Mouse (Mus musculus) heart, adult 8-10 months (tissue): Measurements from ENCODE around the gene Rtn4. TPM values are rescaled to one million over a fixed set of nuclear protein-coding genes. Genes with fewer than 3 reads are reported as not detected.
"Not testable (repeated sequence)": the region's sequence is repeated elsewhere in the genome, so short reads cannot be mapped to it uniquely, and the experiment has no call there.

Experiments used
- DNase-seq: peaks from one replicate; pipeline ENCODE4 v3.0.0; 2022; ENCODE audit warnings: low spot score
- total RNA-seq, 4 experiments: library from RNA; stranded (reverse); gene quantifications; 2 replicates each; pipeline ENCODE4 v1.2.4; 2022

Gene Rtn4
- total RNA-seq, 4 experiments from 2014 or later = 74.8 to 89.2 (median 82.4) TPM

- no peak for DNase-seq
Observed at GRCm38 (mm10) chr11:29714114-29714513, 21.4 kb downstream of the Rtn4 start.

DNA sequence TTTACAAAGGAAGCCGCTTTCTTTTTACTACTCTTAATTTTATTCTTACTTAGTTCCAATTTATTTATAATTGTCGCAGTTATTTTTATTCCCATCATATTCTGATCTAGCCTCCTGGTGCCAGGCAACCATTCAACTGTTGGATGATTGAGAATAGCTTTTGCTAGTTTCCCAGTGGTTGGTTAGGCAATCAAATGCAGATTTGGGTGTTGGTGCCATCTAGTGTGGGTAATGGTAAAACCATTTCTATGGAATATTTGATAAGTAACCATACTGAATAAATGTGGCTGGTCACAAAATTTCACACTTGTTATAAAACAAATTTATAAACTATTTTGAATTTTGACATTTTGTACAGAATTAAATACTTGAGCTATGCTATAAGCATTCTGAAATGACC lies 22.0 kb downstream of the Rtn4 start:
- DNase-seq = peak; percentile 50

DNA sequence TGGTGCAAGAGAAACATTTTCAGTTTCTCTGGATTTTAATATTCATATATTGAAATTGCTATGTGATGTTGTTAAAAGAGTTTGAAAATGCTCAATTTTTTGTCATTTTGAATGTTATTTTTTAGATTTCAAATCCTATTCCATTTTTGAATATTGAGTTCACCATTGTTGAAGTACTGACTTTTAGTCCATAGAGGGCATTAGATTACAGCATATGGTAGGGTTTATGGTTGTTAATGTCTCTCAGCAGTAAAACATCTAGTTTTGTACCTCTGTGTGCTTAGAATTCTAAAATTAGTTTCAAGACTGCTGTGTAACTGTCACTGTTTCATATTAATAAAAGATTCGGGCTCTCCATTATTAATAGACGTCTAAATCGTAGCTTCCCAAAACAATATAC lies 22.8 kb downstream of the Rtn4 start:
- DNase-seq = no peak

- DNase-seq = peak; percentile 16
Observed at GRCm38 (mm10) chr11:29718541-29718940, 25.8 kb downstream of the Rtn4 start.

GRCm38 (mm10) chr11:29719597-29719996 lies 26.9 kb downstream of the Rtn4 start:
- no peak for DNase-seq

GRCm38 (mm10) chr11:29724213-29724612 lies 31.5 kb downstream of the Rtn4 start:
- DNase-seq = no peak

DNA sequence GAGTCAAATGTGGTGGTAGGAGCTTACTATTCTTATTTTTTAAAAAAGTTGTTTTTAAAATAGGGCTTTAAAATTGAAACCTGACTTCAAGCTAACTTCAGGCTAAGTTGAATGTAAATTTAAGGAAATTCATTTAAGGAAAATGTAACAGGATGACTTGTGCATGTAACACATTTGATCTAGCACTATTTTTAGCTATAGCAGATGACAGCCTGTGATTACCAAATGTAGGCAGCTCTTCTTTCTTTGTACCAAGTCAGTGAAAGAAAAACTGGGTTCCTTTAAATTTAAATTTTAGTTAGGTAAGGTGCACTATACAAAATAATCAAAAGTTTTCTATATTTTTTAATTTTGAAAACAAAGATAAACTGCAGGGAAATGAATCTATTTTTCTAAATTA lies 32.4 kb downstream of the Rtn4 start:
- no peak for DNase-seq

- no peak for DNase-seq
Observed at GRCm38 (mm10) chr11:29725610-29726009, 32.9 kb downstream of the Rtn4 start.

DNA sequence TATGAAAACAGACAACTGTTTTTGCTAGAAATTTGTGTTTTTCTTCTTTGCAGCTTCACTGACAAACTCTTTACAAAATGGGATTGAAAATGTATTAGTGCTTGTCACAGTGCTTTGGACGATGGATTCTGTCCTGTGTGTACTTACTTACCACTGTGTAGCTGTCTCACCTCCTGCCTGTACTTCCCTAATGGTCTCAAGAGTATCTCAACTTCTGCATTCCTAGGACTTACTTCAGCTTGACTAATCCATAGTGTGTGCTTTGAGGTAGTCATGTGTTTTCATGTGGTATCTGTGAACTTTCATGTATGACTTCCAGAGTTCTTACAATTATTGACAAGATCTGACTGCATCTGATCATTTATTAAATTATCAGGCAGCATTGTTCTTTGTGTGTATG lies 35.2 kb downstream of the Rtn4 start:
- DNase-seq = no peak

DNA sequence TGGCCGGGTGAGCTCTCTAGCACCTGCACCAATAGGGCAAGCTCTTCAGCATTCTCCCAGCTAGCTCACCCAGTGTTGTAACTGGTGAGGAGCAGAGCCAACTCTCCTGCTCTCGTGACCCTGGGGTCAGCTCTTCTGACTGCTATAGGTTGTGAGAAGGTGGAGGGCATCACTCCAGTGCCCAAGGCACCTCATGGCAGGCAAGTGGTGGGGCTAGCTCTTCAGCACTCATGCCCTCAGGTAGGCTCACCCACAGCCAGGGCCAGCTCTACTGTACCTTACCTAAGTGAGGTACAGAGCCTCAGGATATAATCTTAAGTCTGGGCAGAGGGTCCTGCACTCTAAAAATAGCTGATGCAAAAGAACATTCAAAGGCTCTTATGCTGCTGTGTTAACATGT lies 47.0 kb downstream of the Rtn4 start:
- DNase-seq = no peak

DNA sequence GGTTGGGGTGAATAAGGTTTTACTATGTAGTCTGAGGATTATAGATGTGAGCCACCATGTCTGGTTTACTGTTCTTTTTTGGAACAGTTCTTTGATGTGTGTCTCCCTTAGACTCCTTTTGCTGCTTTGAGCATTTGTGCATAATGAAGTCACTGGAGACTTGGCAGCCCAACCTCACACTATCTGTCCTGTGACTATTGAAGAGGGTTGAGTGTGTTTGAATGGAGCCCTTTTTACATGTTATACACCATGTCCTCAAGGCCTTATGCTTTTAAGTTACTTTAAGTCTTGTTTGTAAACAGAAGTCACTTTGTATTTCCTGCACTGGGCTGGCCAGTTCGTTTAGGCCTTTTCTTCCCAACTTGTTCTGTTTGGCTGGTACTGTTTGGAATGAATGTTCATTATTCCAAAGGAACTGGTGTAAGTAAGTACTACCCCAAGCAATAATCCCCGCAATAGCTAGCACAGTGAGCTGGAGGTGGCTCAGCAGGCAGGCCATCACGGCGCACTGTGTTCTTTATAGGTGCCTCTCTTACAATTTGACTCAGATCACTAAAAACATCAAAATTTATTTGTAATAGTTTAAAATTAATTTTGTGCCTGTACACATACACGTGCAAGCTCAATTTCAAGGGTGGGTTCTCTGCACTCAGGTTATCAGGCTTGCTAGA lies 52.1 kb downstream of the Rtn4 start:
- DNase-seq = no peak

DNA sequence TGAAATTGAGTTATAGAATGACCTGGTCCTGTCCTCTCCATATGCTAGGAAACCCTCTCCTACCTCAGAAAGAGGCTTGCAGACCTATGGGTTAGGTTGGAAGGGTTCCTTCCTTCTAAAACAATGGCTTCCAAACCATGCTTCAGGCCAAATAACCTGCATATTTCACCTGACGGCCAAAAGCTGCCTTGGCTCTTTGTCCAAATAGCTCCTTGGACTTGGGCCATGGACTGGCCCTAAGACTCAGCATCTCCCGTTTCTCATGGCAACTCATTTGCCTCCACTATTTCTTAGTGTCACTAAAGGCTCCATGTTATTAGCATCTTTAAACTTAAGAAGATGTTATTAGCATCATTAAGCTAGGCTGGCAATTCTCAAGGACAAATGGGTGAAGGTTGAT lies 52.8 kb downstream of the Rtn4 start:
- DNase-seq = no peak

GRCm38 (mm10) chr11:29746203-29746602 lies 53.5 kb downstream of the Rtn4 start:
- DNase-seq = no peak

DNA sequence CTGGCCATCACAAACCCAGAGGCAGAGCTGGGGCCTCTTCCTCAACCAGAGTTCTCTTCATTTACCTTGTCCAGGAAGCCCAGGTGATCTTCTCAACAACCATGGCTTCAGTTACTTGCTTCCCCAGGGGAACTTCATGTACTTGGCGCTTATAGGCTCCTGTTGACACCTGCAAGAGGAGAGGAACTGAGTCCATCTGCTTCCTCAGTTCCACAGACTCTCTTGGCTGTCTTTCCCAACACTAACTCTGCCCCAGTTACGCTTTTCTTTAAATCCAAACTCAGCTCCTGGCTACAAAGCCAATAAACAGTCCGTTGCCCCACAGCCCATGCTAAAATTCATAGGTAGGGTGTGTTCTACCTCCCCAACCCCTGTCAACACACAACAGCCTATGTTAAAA lies 54.6 kb downstream of the Rtn4 start:
- DNase-seq = no peak

GRCm38 (mm10) chr11:29747881-29748280 lies 55.1 kb downstream of the Rtn4 start:
- no peak for DNase-seq

- DNase-seq = no peak
Observed at GRCm38 (mm10) chr11:29748750-29749467, 56.2 kb downstream of the Rtn4 start.

GRCm38 (mm10) chr11:29749468-29749829 lies 56.7 kb downstream of the Rtn4 start:
- no peak for DNase-seq

- no peak for DNase-seq
Observed at GRCm38 (mm10) chr11:29751013-29751412, 58.3 kb downstream of the Rtn4 start.

GRCm38 (mm10) chr11:29751648-29752611 lies 59.2 kb downstream of the Rtn4 start:
- DNase-seq = no peak

DNA sequence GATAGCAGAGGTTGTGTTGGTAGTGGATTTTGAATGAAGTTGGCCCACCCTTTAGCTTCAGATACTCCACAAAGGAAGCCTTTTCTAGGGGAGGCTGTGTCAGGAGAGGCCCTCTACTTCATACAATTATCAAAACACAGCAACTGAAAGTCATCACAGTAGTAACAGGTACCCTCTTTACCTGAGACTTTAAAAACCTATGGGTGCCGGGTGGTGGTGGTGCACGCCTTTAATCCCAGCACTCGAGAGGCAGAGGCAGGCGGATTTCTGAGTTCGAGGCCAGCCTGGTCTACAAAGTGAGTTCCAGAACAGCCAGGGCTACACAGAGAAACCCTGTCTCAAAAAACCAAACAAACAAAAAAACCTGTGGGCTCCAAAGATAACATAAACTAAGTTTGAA lies 63.3 kb downstream of the Rtn4 start:
- not testable (repeated sequence) for DNase-seq

DNA sequence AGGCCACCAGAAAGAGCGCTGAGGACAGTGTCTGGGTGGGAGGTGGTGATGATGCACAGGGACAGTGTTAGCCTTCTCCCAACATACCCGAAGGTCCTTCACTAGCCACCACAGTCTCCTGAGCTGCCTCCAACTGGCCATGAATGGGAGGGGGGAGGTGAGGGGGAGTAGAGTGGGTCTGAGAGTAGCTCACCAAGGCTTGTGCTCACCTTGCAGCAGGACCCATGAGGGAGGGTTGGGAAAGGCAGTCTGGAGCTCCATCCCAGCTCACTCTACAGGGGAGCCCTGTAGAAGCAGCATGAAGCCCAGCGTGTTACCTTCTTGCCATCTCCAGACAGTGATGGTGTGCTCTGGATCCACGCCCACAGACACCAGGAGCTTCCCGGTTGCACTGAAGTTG lies 65.9 kb downstream of the Rtn4 start:
- no peak for DNase-seq

DNA sequence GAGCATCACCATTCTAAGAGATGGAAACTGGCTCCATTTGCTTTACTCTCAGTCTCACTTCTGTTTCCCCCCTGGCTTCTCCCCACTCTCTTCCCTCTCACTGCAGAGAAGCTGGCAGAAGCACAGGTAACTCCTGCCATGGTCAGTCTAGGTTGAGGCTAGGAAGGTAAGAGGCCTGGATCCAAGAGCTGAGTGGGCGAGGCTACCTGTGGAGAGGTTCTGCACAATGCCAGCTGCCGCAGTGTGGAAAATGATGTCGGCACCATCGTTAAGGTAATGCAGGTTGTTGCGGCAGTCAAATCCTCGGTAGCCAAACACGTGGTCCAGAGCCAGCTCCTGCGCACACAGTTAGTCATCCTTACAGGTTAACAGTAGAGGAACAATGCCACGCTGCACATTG lies 68.6 kb downstream of the Rtn4 start:
- no peak for DNase-seq
